Mouse (Mus musculus): ENCODE measurements at regions not wholly inside any gene's neighbourhood (a gene's known extent, or its start where the extent isn't known, plus 50 kb on each side); places are given as distances from the start of the nearest gene placed in this dataset. TPM values are rescaled to one million over a fixed set of nuclear protein-coding genes. Genes with fewer than 3 reads are reported as not detected.

DNA sequence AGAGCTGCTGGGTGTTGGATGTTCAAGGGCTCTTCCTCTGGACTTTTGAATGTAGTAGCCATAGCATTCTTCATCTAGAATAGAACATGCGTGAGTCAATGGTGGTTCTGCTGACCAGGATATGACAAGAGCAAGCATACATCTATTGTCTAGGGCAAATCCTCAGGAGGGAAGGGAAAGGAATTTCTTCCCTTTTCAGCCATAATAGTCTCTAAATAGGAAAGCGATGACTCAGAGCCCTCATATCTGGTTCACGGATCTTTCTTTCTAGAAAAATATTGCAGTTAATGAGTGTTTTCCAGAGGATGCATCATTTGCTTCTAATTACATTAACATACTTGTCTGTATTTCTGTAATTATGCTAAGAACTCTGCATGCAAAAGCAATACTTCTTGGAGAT is 615.9 kb downstream of the Utrn start:
- Histone ChIP-seq H3K4me1 (ENCODE audit: control insufficient read depth, insufficient read depth, low read length) (no peaks in the 10 kb centered on the region), H3K36me3 (ENCODE audit: control insufficient read depth, insufficient read depth, low read length) (no peaks in the 10 kb centered on the region), H3K9me3 (replicated peaks; ENCODE audit: control insufficient read depth, low read length) (no peaks in the 10 kb centered on the region), H3K27ac (ENCODE audit: low read depth, low read length) (no peak overlapping the region), H3K9ac (ENCODE audit: low read depth, low read length) (no peak overlapping the region), H3K27me3 (ENCODE audit: control insufficient read depth, insufficient read depth, low read length) (no peaks in the 10 kb centered on the region), H3K4me3 (ENCODE audit: low read depth, low read length) (no peak overlapping the region), H3K4me2 (no peak overlapping the region)
- ATAC-seq (replicated peaks; ENCODE audit: insufficient number of reproducible peaks, low FRiP score, low TSS enrichment) = no peak
- WGBS (ENCODE audit: insufficient replicate concordance) = 85% methylated on average over 3 of the region's 3 CpGs

DNA sequence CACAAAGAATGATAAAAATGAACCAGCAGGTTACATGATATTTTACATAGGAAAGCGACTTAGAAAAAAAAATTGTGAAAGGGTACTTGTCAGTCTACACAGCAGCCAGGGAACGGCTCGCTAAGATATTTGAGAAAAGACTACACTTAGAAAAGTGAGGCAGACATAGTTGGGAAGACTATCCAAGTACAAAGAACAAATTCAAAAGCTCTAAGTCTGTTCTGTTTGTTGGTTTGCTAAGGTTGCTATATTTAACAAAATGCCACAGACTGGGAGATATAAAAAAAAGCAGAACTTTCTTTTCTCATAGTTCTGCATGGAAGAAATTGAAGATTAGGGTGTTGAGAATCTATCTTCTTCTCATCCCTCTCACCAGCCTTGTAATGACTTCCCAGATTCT is 583.5 kb downstream of the Utrn start:
- no peaks in the 10 kb centered on the region for H3K36me3 ChIP-seq (ENCODE audit: control insufficient read depth, insufficient read depth, low read length)
- no peaks in the 10 kb centered on the region for H3K27me3 ChIP-seq (ENCODE audit: control insufficient read depth, insufficient read depth, low read length)
- H3K4me3 ChIP-seq (ENCODE audit: low read depth, low read length) = no peak overlapping the region
- ATAC-seq (replicated peaks; ENCODE audit: insufficient number of reproducible peaks, low FRiP score, low TSS enrichment) = no peak
- H3K27ac ChIP-seq (ENCODE audit: low read depth, low read length) = no peak overlapping the region
- 83% methylated on average over 3 of the region's 3 CpGs for WGBS (ENCODE audit: insufficient replicate concordance)
- H3K9me3 ChIP-seq (replicated peaks; ENCODE audit: control insufficient read depth, low read length) = no peaks in the 10 kb centered on the region
- no peaks in the 10 kb centered on the region for H3K4me1 ChIP-seq (ENCODE audit: control insufficient read depth, insufficient read depth, low read length)
- H3K4me2 ChIP-seq = no peak overlapping the region
- no peak overlapping the region for H3K9ac ChIP-seq (ENCODE audit: low read depth, low read length)

GRCm38 (mm10) chr10:12298887-12299286 is 570.3 kb downstream of the Utrn start:
- ATAC-seq (replicated peaks; ENCODE audit: insufficient number of reproducible peaks, low FRiP score, low TSS enrichment) = no peak
- Histone ChIP-seq H3K9ac (ENCODE audit: low read depth, low read length) (no peak overlapping the region), H3K36me3 (ENCODE audit: control insufficient read depth, insufficient read depth, low read length) (no peaks in the 10 kb centered on the region), H3K4me2 (no peak overlapping the region), H3K27ac (ENCODE audit: low read depth, low read length) (no peak overlapping the region), H3K27me3 (ENCODE audit: control insufficient read depth, insufficient read depth, low read length) (no peaks in the 10 kb centered on the region), H3K4me1 (ENCODE audit: control insufficient read depth, insufficient read depth, low read length) (no peaks in the 10 kb centered on the region), H3K4me3 (ENCODE audit: low read depth, low read length) (no peak overlapping the region), H3K9me3 (replicated peaks; ENCODE audit: control insufficient read depth, low read length) (no peaks in the 10 kb centered on the region)
- WGBS (ENCODE audit: insufficient replicate concordance) = 75% methylated on average over 2 of the region's 2 CpGs

GRCm38 (mm10) chr10:12302396-12302795 is 566.8 kb downstream of the Utrn start:
- Histone ChIP-seq H3K27ac (ENCODE audit: low read depth, low read length) (no peak overlapping the region), H3K4me2 (no peak overlapping the region), H3K36me3 (ENCODE audit: control insufficient read depth, insufficient read depth, low read length) (no peaks in the 10 kb centered on the region), H3K4me1 (ENCODE audit: control insufficient read depth, insufficient read depth, low read length) (no peaks in the 10 kb centered on the region), H3K9me3 (replicated peaks; ENCODE audit: control insufficient read depth, low read length) (no peaks in the 10 kb centered on the region), H3K4me3 (ENCODE audit: low read depth, low read length) (no peak overlapping the region), H3K9ac (ENCODE audit: low read depth, low read length) (no peak overlapping the region), H3K27me3 (ENCODE audit: control insufficient read depth, insufficient read depth, low read length) (no peaks in the 10 kb centered on the region)
- no peak for ATAC-seq (replicated peaks; ENCODE audit: insufficient number of reproducible peaks, low FRiP score, low TSS enrichment)
- 51% methylated on average over 4 of the region's 4 CpGs for WGBS (ENCODE audit: insufficient replicate concordance)

DNA sequence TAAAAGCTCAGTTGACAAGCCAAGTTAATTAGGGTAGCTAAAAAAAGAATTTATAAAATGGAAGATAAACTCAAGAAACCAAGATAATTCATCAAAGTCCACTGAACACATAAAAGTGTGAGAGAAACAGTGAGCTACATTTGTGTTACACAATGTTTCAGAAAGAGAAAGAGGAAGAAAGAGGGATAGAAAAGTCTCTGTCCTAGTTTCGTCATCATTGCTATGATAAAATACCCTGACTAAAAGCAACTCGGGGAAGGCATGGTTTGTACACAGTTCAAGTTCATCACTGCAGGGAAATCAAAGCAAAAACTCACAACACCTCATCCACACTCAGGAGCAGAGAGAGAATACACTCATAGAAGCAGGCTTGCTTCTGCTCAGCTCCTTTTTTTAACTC is 548.9 kb downstream of the Utrn start:
- Histone ChIP-seq H3K27ac (ENCODE audit: low read depth, low read length) (no peak overlapping the region), H3K36me3 (ENCODE audit: control insufficient read depth, insufficient read depth, low read length) (no peaks in the 10 kb centered on the region), H3K4me1 (ENCODE audit: control insufficient read depth, insufficient read depth, low read length) (no peaks in the 10 kb centered on the region), H3K27me3 (ENCODE audit: control insufficient read depth, insufficient read depth, low read length) (no peaks in the 10 kb centered on the region), H3K9me3 (replicated peaks; ENCODE audit: control insufficient read depth, low read length) (no peaks in the 10 kb centered on the region), H3K9ac (ENCODE audit: low read depth, low read length) (no peak overlapping the region), H3K4me2 (no peak overlapping the region), H3K4me3 (ENCODE audit: low read depth, low read length) (no peak overlapping the region)
- ATAC-seq (replicated peaks; ENCODE audit: insufficient number of reproducible peaks, low FRiP score, low TSS enrichment) = no peak
- 79% methylated on average over 2 of the region's 2 CpGs for WGBS (ENCODE audit: insufficient replicate concordance)

Small RNAs in the stretch of these regions (microRNA-seq; reads per million reads assigned to microRNA genes)
- gene Gm22194 (ENCODE audit: borderline number of aligned reads) = not detected

All from heart, embryonic 11.5 days (tissue).